Mouse (Mus musculus): ENCODE results near the gene Prtn3.

DNA sequence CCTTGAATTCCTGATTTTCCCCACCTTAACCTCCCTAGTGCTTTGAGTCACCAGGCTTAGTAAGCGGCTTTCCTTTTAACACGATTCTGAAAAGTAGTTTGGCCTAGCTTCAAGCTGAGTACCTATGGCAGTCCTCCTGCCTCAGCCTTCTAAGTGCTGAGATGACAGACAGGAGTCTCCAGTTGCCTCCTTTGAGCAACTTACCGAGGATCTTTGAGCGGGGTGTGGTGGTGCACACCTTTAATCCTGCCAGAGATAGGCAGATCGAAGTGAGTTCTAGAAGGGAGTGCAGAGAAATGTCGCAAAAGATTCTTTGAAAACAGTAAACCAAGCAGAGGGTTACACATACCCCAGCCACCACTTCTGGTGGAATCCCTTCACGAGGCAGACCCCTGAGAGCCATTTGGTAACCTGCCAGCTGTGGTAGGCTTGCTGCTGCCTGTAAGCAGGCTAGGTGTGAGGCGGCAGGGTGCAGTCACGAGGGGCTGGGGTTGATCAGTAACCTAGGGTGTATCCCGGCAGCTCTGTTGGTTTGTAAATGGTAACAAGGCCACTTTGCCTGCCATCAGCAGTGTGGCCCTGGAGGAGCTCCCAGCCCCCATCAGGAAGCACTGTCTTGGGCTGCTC, 18.6 kb upstream of the Prtn3 start:
- no peak for TF ChIP-seq CTCF (IDR thresholded peaks at IDR 0.05; ENCODE audit: control insufficient read depth, insufficient read depth, insufficient replicate concordance, low read depth, low read length)
- no peak for TF ChIP-seq POLR2A (IDR thresholded peaks at IDR 0.05; ENCODE audit: control insufficient read depth, low read depth, low read length)
